Mouse (Mus musculus) frontal cortex, postnatal 36 days (tissue): ENCODE measurements at regions not wholly inside any gene's neighbourhood (a gene's known extent, or its start where the extent isn't known, plus 50 kb on each side); places are given as distances from the start of the nearest gene placed in this dataset.

Experiments used
- DNase-seq, 2 experiments: peaks; one replicate each; pipeline ENCODE4 v3.0.0; 2022; ENCODE audit warnings: low spot score in 2 of 2

DNA sequence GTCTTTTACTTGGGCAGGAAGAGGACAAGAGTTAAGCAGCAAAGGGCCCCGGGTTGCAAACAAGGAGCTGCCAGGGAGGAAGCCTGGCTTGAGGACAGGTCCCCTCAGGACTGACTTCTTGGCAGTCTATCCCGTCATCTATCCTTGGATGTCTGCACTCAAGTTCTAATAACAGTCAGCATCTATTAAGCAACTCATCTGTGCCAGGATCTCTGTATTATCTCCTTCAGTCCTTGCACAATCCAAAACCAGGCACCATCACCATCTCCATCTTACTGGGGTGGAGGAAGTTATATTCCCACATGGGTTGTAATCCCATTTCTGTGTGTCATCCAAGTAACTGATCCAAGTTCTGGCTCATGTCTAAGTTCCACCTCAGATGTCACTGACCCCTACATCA, 87.1 kb upstream of the Lifr start:
- no peak for DNase-seq

DNA sequence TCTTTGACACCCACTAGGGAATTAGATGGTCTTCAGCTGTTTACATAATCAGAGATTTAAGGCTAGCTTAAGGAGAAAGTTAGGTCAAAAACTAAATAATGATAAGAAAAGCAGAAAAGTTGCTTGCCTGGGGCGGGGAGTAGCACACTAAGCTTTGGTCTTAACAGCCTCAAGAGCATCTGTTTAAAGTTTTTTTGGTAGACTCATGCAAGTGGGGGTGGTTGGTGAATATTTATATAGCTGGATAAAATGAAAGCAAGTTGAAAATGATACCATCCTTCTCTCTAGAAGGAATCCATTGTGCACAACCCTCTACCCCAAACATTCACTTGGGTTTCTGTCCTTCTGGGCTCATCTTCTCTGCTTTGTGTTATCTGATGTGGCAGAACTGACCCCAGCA, 85.3 kb upstream of the Lifr start:
- peak in 1 of 2 experiments; percentile 47 for DNase-seq

DNA sequence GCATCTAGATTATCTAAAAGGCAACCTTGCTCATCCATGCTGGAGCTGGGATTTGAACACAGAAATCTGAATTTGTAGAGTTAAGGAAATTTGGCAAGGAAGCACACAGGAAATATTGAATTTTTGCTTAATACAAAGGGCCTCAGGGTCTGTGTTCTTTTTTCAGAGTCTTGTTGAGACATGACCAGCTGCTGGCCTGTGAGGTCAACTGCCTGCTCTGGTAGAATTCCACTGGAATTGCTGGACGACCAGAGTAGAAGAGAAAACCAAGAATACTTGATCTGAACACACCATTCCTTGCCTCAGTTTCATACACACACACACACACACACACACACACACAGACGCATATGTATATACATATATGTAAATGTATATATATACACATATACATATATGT, 84.1 kb upstream of the Lifr start:
- no peak for DNase-seq

DNA sequence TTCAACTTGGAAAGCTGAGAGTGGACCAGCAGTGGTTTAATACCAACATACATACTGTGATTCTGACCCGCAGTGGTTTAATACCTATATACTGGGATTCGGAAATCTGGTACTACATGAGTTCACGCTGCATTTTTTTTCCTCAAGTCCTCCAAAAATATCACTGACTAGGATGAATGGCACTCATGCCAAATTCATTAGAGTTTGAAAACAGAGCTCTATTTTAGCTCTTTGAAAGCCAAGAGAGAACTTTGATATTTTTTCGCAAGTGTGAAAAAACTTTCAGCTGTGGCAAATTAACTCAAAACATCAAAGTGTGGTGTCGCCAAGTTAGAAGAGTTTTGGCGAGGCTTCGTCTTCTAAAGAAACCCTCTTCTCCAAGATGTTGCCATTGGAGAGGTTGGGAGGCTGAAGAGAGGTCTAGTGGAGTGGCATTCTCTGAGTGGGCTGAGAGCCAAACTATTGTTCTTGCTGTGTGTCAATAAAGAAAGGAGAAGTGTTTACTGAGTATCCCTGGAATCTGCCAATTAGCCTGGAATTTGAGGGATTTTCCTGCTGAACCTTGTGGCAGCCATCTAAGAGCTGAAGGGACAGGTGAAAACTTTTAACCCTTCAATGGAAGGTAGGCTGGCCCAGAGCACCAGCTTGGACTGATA, 81.6 kb upstream of the Lifr start:
- DNase-seq = peak in 1 of 2 experiments; percentile 37

DNA sequence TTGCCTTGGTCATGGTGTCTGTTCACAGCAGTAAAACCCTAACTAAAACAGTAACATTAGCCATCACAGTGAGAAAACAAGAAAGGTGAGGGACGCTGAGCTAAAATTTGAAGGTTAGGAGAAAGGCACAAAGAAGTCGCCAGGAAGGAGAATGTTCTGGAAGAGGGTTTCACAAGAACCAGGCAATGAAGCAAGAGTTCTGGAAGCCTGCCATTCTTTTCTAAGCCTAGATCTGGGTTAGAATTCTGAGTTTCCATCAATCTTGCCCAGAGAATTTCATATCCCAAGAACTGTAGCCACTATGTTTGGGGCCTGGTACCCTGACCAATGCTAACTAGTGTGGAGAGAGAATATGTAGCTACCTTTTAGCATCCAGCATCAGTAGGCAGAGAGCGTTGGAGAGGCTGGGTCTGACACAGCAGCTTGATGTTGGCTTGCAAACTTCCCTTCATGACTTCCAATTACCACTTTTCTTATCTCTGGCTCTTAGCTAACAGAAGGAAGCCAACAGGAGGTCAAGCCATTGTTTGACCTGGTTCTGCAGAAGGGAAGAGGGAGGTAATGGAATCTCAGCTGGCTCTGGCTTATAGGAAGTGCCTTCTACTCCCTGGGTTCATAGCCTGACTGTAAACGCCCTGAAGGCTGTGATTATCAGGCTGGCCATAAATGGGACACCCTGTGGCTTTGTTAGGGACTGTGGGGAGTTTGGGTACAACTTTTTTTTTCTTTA, 79.3 kb upstream of the Lifr start:
- no peak for DNase-seq

DNA sequence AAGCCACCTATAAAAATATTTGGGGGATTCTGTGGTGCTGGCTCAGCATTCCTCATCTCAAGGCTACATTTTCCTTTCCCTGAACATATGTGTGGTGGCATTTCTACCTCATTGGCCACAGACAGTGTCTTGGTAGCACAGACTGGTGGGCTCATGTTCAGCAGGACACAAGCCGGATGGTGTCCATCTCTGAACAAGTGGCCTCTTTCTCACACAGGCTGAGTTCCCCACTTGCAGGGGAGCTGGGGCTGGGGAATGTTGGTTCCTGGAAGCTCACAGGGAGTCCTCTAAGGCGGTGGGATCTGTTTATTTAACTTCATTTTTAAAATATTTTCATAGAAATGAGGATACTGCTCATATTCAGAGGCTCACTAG, 78.7 kb upstream of the Lifr start:
- no peak for DNase-seq

DNA sequence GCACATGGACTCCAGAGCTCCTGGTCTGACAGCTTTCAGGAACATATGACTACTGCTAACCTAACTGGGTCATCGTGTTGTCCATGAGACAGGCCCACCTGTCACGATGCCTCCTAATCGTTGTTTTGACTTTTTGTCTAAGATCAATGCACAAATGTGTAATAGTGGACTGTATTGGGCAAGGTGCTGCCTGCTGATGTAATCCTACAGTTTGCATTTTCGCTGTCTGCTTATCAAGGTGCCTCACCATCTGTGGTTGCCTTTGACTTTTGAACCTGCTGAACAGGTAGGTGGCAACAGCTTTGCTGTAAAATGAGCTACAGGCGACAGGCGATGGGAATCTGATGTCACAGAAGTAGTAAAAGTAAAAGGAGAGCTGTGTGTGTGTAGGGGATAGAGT, 78.0 kb upstream of the Lifr start:
- DNase-seq = no peak

DNA sequence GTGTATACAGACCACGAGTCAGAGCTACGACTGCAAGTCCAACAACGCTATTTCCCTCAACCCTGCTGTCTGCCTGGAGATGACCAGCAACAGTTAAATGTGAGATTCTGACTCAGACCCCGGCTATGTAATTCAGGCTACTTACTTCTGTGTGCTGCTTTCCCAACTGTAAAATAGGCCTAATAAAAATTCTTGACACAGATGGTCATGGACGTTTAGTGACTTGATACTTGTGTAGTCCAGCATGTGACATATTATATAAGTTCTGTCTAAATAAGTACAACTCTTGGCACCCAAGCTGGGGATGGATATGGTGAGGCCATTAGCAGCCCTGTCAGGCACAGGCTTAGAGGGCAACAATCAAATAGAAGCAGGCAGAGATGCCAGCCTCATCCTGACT, 77.4 kb upstream of the Lifr start:
- DNase-seq = no peak

DNA sequence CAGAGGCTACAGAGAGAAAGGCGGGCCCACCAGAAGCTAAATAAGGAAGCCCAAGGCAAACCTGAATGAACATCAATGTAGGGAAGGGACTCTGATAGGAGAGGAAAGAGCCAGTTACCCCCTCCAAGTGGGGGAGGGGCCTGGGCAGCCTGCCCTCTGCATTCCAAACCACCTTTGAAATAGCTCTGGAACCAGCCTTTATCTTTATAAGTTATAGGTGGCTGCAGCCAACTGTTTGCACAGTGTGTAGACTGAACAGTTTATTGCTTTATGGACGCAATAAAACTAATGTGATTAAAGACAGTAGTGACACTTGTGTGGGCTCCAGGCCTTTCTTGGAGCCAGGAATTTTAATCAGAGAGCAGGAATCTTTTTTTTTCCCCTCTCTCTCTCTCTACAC, 75.4 kb upstream of the Lifr start:
- DNase-seq = no peak

DNA sequence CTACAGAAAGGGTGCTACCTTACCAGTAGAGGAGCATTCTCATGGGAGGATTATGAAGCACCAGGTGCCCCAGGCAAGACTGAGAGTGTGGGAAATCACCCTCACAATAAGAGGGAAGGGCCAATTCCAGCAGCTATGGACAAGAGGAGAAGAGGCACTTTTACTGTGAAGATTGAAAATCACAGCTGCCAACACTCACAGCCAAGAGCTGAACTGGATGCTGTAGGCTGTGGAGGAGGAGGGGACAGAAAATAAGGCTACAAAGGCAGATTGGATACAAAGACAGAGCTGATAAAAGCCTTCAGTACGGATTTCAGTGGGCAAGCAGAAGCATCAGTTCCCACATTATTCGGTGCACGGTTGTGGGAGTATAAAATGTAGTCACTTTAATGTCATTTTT, 74.4 kb upstream of the Lifr start:
- peak in 1 of 2 experiments; percentile 13 for DNase-seq

DNA sequence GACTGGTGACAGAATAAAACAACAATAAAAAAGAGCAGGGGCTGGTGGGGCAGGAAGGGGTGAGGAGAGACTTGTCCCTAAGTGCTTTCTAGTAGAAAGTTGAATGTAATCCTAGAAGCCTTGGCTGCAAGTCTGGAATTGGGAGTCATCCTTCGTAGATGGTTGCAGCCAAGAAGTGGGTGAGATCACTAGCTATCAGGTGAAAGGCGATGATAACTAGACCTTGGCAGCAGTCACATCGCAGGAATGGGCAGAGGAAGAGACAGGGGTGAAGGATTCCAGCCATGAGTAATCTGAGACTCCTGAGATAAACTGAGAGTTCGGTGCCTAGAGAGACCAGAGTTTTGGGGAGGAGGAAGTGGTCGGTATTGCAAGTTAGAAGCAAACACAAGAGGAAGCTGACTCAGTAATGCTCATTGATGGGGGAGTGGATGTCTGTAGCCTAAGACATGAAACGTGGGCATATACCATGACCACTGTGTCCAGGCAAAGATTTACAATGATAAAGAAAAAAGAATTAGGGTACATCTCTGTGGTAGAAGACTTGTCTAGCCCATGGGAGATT, 73.1 kb upstream of the Lifr start:
- DNase-seq = no peak

DNA sequence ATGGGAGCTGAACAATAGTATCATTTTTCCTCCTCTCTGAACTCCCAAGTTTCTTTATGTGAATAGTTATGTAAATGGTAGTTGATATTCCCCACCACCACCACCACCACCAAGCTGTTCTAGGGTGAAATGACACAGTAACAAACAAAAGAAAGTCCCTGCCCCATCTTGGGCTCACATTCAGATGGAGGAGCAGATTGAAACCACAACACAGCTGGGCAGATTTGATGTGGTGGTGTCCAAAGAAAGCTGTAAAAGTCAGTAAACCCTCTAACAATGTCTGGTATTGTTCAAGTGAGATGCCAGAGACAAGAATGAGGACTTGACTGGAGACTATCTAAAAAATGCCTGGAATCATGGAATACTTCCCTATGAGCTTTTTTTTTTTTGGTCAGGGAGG, 67.8 kb upstream of the Lifr start:
- DNase-seq = no peak

DNA sequence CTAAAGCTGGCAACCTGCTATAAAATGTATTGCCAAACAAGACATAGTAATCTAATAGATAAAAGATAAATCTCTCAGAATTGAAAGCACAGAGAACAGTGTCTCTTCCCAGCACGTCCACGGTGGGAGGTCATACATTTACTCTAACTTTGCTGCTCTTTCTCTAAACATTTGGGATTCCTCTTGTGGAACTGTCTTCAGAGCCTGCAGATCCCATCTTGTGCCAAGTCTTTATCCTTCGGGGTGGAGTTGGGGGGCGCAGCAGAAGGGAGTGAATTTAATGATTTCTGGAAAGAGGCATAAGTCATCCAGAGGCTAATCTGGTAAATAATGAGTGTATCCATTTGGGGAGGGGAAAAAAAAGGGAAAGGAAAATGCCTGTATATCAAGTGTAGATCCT, 65.2 kb upstream of the Lifr start:
- no peak for DNase-seq

DNA sequence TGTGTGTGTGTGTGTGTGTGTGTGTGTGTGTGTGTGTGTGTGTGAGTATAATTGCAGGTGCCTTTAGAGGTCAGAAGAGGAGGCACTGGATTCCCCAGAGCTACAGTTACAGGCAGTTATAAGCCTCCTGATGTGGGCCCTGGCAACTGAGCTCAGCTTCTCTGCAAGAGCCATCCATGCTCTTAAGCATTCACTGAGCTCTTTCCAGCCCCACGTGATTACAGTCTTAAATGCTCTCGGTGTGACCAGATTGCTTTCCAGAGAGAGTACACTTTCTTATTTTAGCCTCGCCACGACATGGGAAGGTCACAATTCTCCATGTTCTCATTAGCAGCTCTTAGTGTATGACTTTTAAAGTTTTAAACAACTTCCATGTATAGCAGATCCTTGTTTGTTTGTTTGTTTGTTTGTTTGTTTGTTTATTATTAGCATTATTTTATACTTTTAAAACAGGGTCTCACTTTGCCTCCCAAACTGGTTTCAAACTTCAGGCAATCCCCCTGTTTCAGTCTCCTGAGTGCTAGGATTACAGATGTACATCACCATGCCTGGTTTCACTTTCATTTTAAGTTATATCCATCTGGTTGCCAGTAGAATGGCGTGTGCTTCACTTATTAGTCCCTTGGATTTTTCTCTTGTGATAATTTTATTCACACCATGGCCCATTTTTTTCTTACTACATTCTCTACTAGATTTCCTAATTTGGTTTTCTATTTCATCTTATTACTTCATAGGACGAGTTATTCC, 58.9 kb upstream of the Lifr start:
- no peak for DNase-seq

DNA sequence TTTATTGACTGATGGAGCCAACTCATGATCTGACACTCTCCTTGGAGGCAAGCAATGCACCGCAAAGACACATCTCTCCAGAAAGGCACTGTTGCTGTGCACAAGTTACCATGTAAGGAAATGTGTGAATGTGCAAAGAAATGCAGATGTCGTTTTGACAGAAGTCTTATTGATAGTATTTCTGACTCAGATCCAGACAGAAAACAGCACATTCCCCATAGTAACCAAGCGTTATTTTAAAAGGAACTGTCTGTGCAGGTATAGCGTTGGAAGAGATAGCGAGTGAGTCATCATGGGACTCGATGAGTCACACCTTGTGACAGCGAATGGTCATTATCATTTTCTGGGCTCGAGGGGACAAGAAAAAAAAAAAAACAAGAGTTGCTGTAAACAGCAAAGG, 52.9 kb upstream of the Lifr start:
- DNase-seq = peak in 1 of 2 experiments; percentile 45

DNA sequence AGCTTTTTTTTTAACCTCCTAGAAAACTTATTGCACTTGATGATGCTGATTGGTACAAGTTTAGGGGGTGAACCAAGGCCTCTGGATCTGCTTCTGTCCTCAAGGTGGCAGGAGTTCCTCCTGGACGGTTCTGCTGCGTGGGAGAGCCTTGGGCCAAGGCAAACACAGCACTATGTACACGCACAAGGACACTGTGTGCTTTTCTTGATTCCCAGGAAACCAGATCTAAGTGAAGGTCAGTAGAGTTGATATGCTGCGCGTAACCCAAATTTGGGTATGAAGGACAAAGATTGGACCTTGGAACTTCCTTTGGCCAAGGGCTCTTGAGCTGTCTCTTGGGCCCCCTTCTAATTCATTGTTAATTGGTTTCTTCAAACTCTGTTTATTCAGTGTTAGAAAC, 51.3 kb upstream of the Lifr start:
- DNase-seq = no peak

DNA sequence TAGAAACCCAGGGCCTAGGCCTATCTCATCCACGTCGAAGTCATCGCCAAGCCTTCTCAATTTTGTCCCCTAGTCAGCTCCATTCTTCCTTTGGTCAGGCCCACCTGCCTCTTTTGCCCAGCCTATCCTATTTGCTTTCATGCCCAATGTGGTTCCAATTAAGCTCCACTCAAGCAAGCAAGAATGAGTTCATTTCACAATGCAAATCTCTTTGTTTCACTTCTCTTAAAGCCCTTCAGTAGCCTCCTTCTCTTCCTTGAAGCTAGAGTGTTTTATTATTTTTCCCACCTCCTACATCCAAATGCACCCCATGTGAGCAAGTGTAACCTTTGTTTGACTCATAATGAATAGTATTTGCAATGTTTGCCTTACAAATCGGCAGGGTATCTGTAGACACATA, 50.6 kb upstream of the Lifr start:
- no peak for DNase-seq
